Mouse (Mus musculus) lung, postnatal 0 days (tissue): ENCODE results near the gene Wfdc3. TPM values are rescaled to one million over a fixed set of nuclear protein-coding genes. Genes with fewer than 3 reads are reported as not detected.

Source experiments
- ATAC-seq: fragments of 200-750 bp; cut with Nextera tagmentation; 2 replicates; pipeline ENCODE4 v1.8.0; 2017; ENCODE audit warnings: moderate library complexity
- DNase-seq: peaks from one replicate; pipeline ENCODE4 v3.0.0-alpha.2; 2016; ENCODE audit warnings: low spot score
- H3K27ac ChIP-seq: fragments of 300-500 bp; sonication (generic); 2 replicates; pipeline ENCODE4 v1.5.1; 2014; ENCODE audit warnings: antibody characterized with exemption, mild to moderate bottlenecking, low read length, mixed read lengths
- H3K27me3 ChIP-seq: fragments of 300-500 bp; sonication (generic); replicated peaks from 2 replicates; pipeline ENCODE4 v1.6.1; 2014; ENCODE audit warnings: low read length, mixed read lengths; ENCODE audit not compliant: insufficient read depth
- H3K36me3 ChIP-seq: fragments of 300-500 bp; sonication (generic); 2 replicates; pipeline ENCODE4 v1.6.1; 2014; ENCODE audit warnings: low read length, mixed read lengths; ENCODE audit not compliant: insufficient read depth
- H3K4me1 ChIP-seq: fragments of 300-500 bp; sonication (generic); 2 replicates; pipeline ENCODE4 v1.6.1; 2014; ENCODE audit warnings: antibody characterized with exemption, low read depth, low read length, mixed read lengths; ENCODE audit not compliant: insufficient read depth
- H3K4me2 ChIP-seq: fragments of 300-500 bp; sonication (generic); replicated peaks from 2 replicates; pipeline ENCODE4 v1.6.1; 2014; ENCODE audit warnings: low read depth, mild to moderate bottlenecking, low read length, moderate library complexity, mixed read lengths
- H3K4me3 ChIP-seq: fragments of 300-500 bp; sonication (generic); 2 replicates; pipeline ENCODE4 v1.5.1; 2014; ENCODE audit warnings: low read depth, low read length
- H3K9ac ChIP-seq: fragments of 300-500 bp; sonication (generic); replicated peaks from 2 replicates; pipeline ENCODE4 v1.6.1; 2014; ENCODE audit warnings: low read depth, mild to moderate bottlenecking
- H3K9me3 ChIP-seq: fragments of 300-500 bp; sonication (generic); 2 replicates; pipeline ENCODE4 v1.6.1; 2016; ENCODE audit warnings: low read length, mixed read lengths
- CTCF ChIP-seq: IDR thresholded peaks from 2 replicates; pipeline ENCODE4 v1.5.1; 2016; ENCODE audit warnings: antibody characterized with exemption, mild to moderate bottlenecking
- EP300 ChIP-seq: IDR thresholded peaks from 2 replicates; pipeline ENCODE4 v1.6.1; 2016; ENCODE audit warnings: antibody characterized with exemption, mild to moderate bottlenecking, control low read depth
- WGBS: fragments of 180-500 bp; shearing (Covaris S2); extraction: QIAGEN DNeasy Blood & Tissue Kit; methylation state at CpG from one replicate; pipeline ENCODE4 v1.1.7; 2014; 5-methylcytosine and 5-hydroxymethylcytosine counted together
- polyA plus RNA-seq: library from polyadenylated mRNA; unstranded; fragments of >200 nt; fragmentation: Nextera tagmentation; extraction: Ambion mirVana; gene quantifications from 2 replicates; pipeline ENCODE4 v1.2.1, GENCODE M21; 2015

The Wfdc3 gene
- polyA plus RNA-seq, 1 experiment from 2014 or later = 6.4 TPM

DNA sequence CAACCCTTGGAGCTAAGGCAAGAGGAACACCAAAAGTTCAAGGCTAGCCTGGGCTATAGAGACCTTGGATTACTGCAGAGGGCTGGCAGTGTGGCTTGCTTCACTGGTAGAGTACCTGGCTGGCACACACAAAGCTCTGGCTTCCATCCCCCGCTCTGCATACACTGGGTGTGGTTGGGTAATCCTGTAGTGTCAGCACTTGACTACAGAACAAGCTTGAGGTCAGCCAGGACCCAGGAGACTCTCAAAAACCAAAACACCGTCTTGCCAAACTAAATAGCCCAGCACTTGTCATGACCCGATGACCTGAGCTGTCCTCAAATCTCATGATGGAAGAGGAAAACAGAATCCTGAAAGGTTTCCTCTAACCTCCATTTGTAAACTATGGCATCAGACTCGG is 44.7 kb upstream of the Wfdc3 start:
- ATAC-seq (peak; percentile 46), DNase-seq (peak; percentile 88)
- Histone ChIP-seq H3K4me3 (no peak overlapping the region), H3K4me1 (0 out of 2 replicates have a peak, but pooled peaks cover 8% of the 10 kb centered on the region), H3K9ac (no peak overlapping the region), H3K9me3 (no peaks in the 10 kb centered on the region), H3K36me3 (peaks cover 21% of the 10 kb centered on the region; the same call in 1 of the 2 replicates), H3K27ac (0 out of 2 replicates have a peak overlapping the region, but pooled peaks have one; percentile 38), H3K4me2 (no peak overlapping the region), H3K27me3 (no peaks in the 10 kb centered on the region)
- TF ChIP-seq CTCF (no peak), EP300 (0 out of 2 replicates have a peak, but pooled peaks have one; percentile 35)
- 41% methylated on average over 4 of the region's 4 CpGs for WGBS

DNA sequence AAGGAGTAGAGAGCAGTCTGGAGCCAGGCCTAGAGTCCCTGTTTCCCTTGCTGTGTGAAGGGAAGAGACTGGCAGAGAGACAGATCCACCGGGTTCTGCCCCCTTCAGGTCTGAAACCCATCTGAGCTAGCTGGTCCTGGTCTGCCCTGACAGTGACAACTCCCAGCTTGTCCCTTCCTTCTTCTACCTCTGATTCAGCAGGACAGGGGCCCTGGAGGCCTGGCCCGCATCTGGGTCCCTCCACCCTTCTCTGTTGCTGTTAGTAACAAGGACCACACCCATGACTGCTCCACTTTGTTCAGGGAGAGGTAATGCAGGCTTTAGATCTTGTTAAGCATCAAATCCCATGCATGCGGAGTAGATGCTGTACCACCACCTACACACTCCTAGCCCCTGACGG is 42.7 kb upstream of the Wfdc3 start:
- Histone ChIP-seq H3K4me1 (0 out of 2 replicates have a peak, but pooled peaks cover 8% of the 10 kb centered on the region), H3K27me3 (no peaks in the 10 kb centered on the region), H3K9ac (no peak overlapping the region), H3K4me3 (no peak overlapping the region), H3K4me2 (no peak overlapping the region), H3K36me3 (peaks cover 16% of the 10 kb centered on the region; the same call in 1 of the 2 replicates), H3K27ac (no peak overlapping the region), H3K9me3 (no peaks in the 10 kb centered on the region)
- TF ChIP-seq EP300 = no peak
- no peak for TF ChIP-seq CTCF
- WGBS = 70% methylated on average over 4 of the region's 4 CpGs
- DNase-seq = no peak
- no peak for ATAC-seq

DNA sequence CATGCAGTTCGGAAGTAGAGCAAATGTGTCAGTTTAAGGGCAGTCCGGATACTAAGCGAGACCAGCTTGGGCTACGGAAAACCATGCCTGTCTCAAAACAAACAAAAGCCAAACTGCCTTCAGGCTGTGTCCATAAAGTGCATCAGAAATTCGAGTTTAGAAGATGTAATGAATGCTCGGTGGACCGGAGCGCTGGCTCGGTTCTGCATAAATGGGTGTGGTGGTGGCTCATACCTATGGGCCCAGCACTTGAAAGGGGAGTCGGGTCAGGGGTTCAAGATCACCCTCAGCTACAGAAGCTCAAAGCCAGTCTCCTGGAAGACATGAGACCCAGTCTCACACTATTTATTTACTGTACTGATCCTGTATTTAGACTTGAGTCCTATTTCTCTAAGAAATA is 42.0 kb upstream of the Wfdc3 start:
- ATAC-seq = no peak
- H3K27ac ChIP-seq = no peak overlapping the region
- H3K4me2 ChIP-seq = peak overlapping the region; percentile 22; the same call in 1 of the 2 replicates
- no peaks in the 10 kb centered on the region for H3K27me3 ChIP-seq
- no peak for TF ChIP-seq EP300
- no peak for TF ChIP-seq CTCF
- DNase-seq = no peak
- no peaks in the 10 kb centered on the region for H3K9me3 ChIP-seq
- no peak overlapping the region for H3K4me3 ChIP-seq
- peaks cover 13% of the 10 kb centered on the region; the same call in 1 of the 2 replicates for H3K36me3 ChIP-seq
- WGBS = 74% methylated on average over 10 of the region's 10 CpGs
- no peak overlapping the region for H3K9ac ChIP-seq
- 0 out of 2 replicates have a peak, but pooled peaks cover 8% of the 10 kb centered on the region for H3K4me1 ChIP-seq

DNA sequence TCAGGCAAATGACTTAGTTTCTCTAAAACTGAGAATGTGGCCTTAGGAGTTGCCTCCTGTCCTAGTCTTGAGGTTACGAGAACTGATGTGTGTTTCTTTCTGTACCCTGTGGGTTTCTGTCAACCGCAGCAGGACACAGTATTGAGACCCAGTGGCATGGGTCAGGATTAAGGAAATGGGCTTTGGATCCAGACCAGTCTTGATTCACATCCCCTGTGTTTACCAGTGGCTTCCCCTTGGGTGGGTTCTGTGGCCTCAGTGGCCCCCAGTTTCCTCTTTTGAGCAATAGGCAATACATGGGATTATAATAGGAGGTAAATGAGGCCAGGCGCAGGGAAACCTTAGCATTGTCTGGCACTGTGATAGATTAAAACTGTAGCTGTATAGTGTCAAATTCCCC is 41.3 kb upstream of the Wfdc3 start:
- H3K4me2 ChIP-seq = peak overlapping the region; percentile 89
- TF ChIP-seq EP300 (no peak), CTCF (no peak)
- H3K36me3 ChIP-seq = peaks cover 6% of the 10 kb centered on the region; the same call in 1 of the 2 replicates
- no peaks in the 10 kb centered on the region for H3K9me3 ChIP-seq
- H3K4me3 ChIP-seq = no peak overlapping the region
- ATAC-seq (no peak), DNase-seq (no peak)
- 0 out of 2 replicates have a peak, but pooled peaks cover 8% of the 10 kb centered on the region for H3K4me1 ChIP-seq
- H3K9ac ChIP-seq = no peak overlapping the region
- no peaks in the 10 kb centered on the region for H3K27me3 ChIP-seq
- WGBS = 70% methylated on average over 3 of the region's 3 CpGs
- H3K27ac ChIP-seq = peak overlapping the region; percentile 20; the same call in 1 of the 2 replicates

DNA sequence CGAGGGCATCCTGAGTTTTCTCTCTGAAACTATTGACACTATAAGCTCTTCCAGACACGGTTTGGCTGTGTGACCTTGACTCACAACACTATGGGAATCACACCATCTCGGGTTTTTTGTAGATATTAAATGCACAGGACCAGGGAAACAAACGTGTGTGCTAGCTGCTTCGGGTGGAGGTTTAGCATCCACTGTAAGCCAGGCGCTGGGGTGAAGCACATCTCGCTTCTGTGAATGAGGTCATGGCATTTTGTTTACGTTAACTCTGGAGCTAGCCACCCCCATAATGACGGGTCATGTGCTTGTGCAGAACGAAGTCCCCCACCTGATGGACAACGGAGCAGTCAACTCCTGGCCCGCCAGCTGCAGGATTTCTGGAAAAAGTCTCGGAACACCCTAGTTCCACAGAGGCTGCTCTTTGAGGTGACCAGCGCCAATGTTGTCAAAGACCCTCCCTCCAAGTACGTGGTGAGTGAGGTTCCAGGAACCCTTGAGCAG is 40.7 kb upstream of the Wfdc3 start:
- ATAC-seq = peak; percentile 32
- no peaks in the 10 kb centered on the region for H3K9me3 ChIP-seq
- 5% methylated on average over 15 of the region's 15 CpGs for WGBS
- peak; percentile 80 for DNase-seq
- H3K4me1 ChIP-seq = 0 out of 2 replicates have a peak, but pooled peaks cover 8% of the 10 kb centered on the region
- peak overlapping the region; percentile 71 for H3K4me3 ChIP-seq
- H3K4me2 ChIP-seq = peak overlapping the region; percentile 89
- H3K27me3 ChIP-seq = no peaks in the 10 kb centered on the region
- TF ChIP-seq CTCF (no peak), EP300 (no peak)
- H3K9ac ChIP-seq = peak overlapping the region; percentile 70
- no peaks in the 10 kb centered on the region for H3K36me3 ChIP-seq
- H3K27ac ChIP-seq = peak overlapping the region; percentile 96

DNA sequence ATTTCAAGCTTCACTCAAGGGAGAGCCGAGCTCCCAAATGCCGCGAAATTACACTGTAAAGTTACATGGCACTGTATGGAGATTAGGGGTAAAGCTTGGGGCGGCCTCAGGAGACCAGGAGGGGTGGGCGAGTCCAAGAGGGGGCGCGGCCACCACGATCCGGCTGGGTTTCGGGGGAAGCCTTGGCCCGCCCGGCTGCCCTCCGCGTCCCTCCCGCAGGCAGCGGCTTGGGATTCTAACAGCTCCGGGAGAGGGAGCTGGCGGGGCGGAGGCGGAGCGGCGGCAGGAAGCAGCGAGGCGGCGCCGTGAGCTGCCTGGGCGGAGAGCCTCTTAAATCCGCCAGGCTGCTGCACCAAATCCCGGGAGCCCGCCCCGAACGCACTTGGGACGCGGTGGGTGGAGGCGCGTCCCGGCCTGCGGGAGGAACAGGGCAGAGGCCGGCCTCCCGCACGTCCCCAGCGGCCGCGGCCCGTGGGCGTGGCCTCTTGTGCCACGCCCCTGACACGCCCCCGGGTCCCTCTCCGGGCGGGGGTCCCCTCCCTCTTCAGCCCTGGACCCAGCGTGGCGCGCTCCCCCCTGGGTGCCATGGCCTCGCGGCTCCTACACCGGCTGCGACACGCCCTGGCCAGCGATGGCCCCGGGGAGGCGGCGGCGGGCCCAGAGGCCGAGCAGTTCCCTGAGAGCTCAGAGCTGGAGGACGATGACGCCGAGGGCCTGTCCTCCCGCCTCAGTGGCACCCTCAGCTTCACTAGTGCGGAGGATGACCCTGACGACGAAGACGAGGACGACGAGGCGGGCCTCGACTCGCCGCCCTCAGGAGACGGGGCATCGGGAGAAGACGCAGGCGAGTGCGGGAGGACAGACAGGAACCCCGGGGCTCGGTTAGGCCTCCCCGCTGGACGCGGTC is 40.0 kb upstream of the Wfdc3 start, which contains the start of gene Snx21:
Snx21 (plus strand) TSS at position 343 of the 907 bp plus-strand sequence.
- Histone ChIP-seq H3K36me3 (no peaks in the 10 kb centered on the region), H3K27me3 (no peaks in the 10 kb centered on the region), H3K9ac (peak within 1 kb of the TSS; percentile 70), H3K4me3 (peak within 1 kb of the TSS; percentile 71), H3K27ac (peak within 1 kb of the TSS; percentile 96), H3K9me3 (no peaks in the 10 kb centered on the region), H3K4me2 (peak within 1 kb of the TSS; percentile 89), H3K4me1 (0 out of 2 replicates have a peak, but pooled peaks cover 8% of the 10 kb centered on the region)
- WGBS = under 1% methylated on average over 59 of the region's 89 CpGs
- ATAC-seq (peak; percentile 94), DNase-seq (peak; percentile 95)
- TF ChIP-seq EP300 (no peak), CTCF (peak; percentile 69)
